In genomic region chr17:12318663-12319201, GRCm38 (mm10) we compare ENCODE assay signal across 8 mouse cellular contexts. TPM values are rescaled to one million over a fixed set of nuclear protein-coding genes. Genes with fewer than 3 reads are reported as not detected.
DNase-seq lines count a peak whose midpoint lies in the region; ATAC-seq and TF ChIP-seq lines count a peak whose summit lies in the region.

Map3k4 (minus strand) TSS chr17:12318796.

- no peak; the same call in 1 of the 2 replicates for TF ChIP-seq CTCF in lung, embryonic 14.5 days (IDR thresholded peaks at IDR 0.05; ENCODE audit: low read depth)

- H3K4me1 ChIP-seq in lung, embryonic 14.5 days (ENCODE audit: insufficient read depth) = 0 out of 2 replicates have a peak, but pooled peaks cover 2% of the 10 kb centered on the region

- H3K36me3 ChIP-seq in lung, embryonic 14.5 days (ENCODE audit: insufficient read depth) = no peaks in the 10 kb centered on the region

- no peaks in the 10 kb centered on the region for H3K9me3 ChIP-seq in lung, embryonic 14.5 days (ENCODE audit: low read depth, low read length)

- H3K27me3 ChIP-seq in lung, embryonic 14.5 days (ENCODE audit: insufficient read depth, low read length) = no peaks in the 10 kb centered on the region

- H3K9ac ChIP-seq in lung, embryonic 14.5 days = peak within 1 kb of the TSS; percentile 89

- H3K4me2 ChIP-seq in lung, embryonic 14.5 days = peak within 1 kb of the TSS; percentile 80

- under 1% methylated on average over 39 of the region's 39 CpGs for WGBS in lung, embryonic 14.5 days

- H3K4me3 ChIP-seq in lung, embryonic 14.5 days (ENCODE audit: low read depth, low read length) = peak within 1 kb of the TSS; percentile 96

- peak; percentile 95 for ATAC-seq in lung, embryonic 14.5 days (ENCODE audit: insufficient read depth)
- ATAC-seq in neutrophil, adult 5-6 weeks (ENCODE audit: extremely low read depth, insufficient number of reproducible peaks, low FRiP score, poor library complexity, severe bottlenecking) = peak; percentile 84

- peak within 1 kb of the TSS; percentile 95 for H3K27ac ChIP-seq in lung, embryonic 14.5 days (ENCODE audit: low read depth)

- DNase-seq in MN1 (ENCODE audit: low spot score) = peak; percentile 94
- DNase-seq in cerebellum, adult 8-10 months = peak; percentile 98
- DNase-seq in forelimb bud, embryonic 11.5 days (ENCODE audit: low read depth, low spot score) = peak; percentile 86
- DNase-seq in heart, postnatal 4 days = peak; percentile 97
- DNase-seq in layer of hippocampus, adult 8-10 months (ENCODE audit: low spot score in 2 of 2) = peak; percentile 87 to 92
- DNase-seq in lung, embryonic 14.5 days = peak; percentile 95
- peak; percentile 92 for DNase-seq in testis, postnatal 14 days (ENCODE audit: low spot score)

RNA-seq across cellular contexts. Expression of gene Map3k4, which starts in this region (rescaled TPM):
- total RNA-seq in heart, postnatal 4 days (2021) = 10 to 100 TPM; 34.4 to 41.5 TPM
- 10 to 100 TPM; 57.9 to 78.8 (median 62.7) TPM for total RNA-seq in layer of hippocampus, adult 8-10 months (2022)
- 39.0 and 47.9 TPM in 2 replicates for polyA plus RNA-seq in lung, embryonic 14.5 days (2014; fragmentation: Nextera tagmentation; extraction: Ambion mirVana)
- total RNA-seq in neutrophil, adult 5-6 weeks (2017) = 38.2 and 38.7 TPM in 2 replicates

Comparison
In these comparisons a context has a peak if more than half of its experiments do, and no peak if none do; other contexts are left out.
1. Peak in every context shown above with its lines: DNase-seq, ATAC-seq, H3K4me3 ChIP-seq and H3K27ac ChIP-seq.